Mouse (Mus musculus) left cerebral cortex, adult 2 months (tissue): ENCODE measurements at regions not wholly inside any gene's neighbourhood (a gene's known extent, or its start where the extent isn't known, plus 50 kb on each side); places are given as distances from the start of the nearest gene placed in this dataset.

Experiments used
- DNase-seq, 2 experiments: peaks; one replicate each; pipeline ENCODE4 v3.0.0; 2021 to 2022; ENCODE audit warnings: low spot score in 2 of 2, mixed read lengths in 1 of 2; ENCODE audit errors: extremely low spot score in 1 of 2
- H3K27ac ChIP-seq: fragments of 200-600 bp; 2 replicates; pipeline ENCODE4 v1.8.1; 2022
- H3K4me3 ChIP-seq: fragments of 200-600 bp; 2 replicates; pipeline ENCODE4 v1.8.1; 2022
- CTCF ChIP-seq: fragments of 200-600 bp; IDR thresholded peaks from 2 replicates; pipeline ENCODE4 v1.8.1; 2022; ENCODE audit warnings: antibody characterized with exemption, mild to moderate bottlenecking, moderate library complexity
- intact Hi-C: fragments of 180-260 bp; cut with DNase I; formaldehyde crosslinking; loops from one replicate; pipeline ENCODE4 v1.15.1; 2025

DNA sequence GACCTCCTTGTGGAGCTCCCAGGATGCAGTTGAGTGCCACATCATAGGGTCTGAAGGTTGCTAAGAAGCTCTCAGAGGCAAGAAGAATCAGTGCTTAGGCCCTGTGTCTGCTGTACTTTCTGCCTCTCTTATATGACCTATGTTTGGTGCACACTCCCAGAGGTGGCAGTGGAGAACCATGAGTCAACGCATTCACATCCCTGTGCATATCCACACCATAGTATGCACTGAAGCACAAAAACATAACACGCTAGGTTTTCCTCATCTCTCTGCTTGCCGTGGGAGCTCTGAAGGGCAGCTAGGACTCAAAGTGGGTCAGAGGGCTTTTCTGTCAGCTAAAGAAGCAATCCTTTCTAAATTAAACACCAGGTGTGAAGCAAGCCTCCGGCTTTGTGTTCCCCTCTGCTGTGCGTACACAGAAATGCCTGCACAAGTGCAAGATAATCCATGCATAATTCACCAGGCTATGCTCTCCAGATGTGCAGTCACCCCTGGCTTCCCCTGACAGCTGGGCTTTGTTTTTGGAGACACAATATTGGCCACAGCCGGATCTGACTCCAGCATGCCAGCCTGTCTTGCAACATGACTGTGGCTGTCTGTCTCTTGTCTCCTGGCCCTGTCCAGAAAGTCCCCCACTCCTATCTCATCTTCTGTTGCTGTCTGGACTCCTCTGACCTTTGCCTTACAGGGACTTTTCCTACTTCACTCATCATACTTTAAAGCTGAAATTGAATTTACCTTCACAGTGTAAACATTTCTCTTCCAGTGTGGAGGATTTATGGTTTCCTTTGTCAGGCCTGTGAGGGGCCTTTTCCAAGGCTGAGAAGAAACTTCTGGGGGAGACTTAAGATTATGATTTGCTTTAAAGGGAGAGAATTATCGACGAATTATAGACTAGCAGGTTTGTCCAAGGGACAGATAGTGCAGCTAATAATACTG lies 405.1 kb upstream of the Mctp2 start:
- no peak overlapping the region for H3K27ac ChIP-seq
- DNase-seq, result no peak

DNA sequence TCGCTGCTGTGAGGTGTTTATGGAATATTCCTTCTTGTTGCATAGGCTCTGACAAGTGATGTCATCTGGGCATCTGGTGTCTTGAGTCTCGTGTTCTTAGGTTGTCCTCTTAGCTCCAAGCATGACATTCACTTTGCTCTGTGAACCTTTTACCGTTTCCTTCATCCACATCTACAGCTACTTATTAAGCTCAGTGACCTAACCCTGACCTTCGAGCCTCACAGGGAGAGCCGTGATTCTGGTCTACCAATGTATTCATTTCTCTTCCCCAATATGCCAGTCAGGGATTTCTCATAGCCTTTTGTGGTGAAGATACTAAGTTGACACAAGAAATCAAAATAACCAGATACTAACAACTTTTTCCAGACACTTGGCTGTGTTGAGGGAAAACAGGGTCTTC lies 409.0 kb upstream of the Mctp2 start:
- H3K4me3 ChIP-seq, result no peak overlapping the region
- DNase-seq, result no peak
- TF ChIP-seq CTCF, result no peak
- intact Hi-C loops, result no loop called here
- no peak overlapping the region for H3K27ac ChIP-seq

More for the DNA sequence above, 405.1 kb upstream of the Mctp2 start:
- TF ChIP-seq CTCF, result no peak
- H3K4me3 ChIP-seq, result no peak overlapping the region
- intact Hi-C loops, result no loop called here

DNA sequence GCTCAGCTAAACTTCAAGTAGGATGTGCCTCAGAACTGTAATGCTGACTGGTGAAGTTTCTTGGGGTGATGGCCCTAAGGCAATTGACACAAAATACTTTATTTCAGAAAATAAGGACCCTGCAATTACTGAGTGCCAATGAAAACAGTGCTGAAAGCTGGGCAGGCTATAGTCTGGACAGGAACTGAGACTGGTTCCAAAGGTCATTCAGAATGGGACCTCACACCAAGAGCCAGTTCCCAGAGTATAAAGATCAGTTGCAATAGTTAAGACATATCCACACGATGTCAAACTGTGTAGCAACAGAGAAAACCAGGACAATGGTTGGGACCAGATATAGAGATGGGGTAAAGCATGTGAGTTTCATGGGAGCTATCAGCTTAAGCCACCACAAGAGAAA lies 409.6 kb upstream of the Mctp2 start:
- no peak for DNase-seq
- TF ChIP-seq CTCF, result no peak
- intact Hi-C loops, result no loop called here
- no peak overlapping the region for H3K27ac ChIP-seq
- H3K4me3 ChIP-seq, result no peak overlapping the region

DNA sequence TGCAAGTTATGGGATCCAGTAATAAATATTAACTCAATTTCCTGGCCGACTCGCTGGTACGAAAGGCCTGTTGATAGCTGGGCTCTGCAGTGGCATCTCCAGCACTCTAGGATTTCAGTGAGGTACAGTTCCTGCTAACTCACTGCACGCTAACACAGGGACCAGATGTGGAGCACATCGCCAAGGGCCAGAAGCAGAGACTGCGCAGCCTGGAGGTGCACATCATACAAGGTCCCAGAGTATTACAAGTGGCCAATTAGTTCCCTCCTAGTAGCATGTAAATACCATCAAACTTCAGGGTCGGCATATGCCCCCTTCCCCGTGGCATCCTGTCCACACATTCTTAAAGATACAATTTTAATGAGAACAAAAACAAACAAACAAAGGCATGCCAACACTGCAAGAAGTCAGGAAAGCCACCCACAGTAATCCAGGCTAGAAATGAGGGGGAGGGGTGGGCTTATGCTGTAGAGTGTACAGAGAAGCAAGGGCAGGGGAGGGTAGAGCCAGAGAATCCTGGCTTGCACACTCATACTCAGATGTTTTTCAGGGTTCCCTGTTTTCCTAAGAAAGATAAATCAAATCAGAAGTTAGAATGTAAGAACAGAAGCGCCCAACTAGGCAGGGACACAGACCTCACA lies 419.9 kb upstream of the Mctp2 start:
- intact Hi-C loops, result no loop called here
- Histone ChIP-seq H3K27ac (no peak overlapping the region), H3K4me3 (no peak overlapping the region)
- no peak for TF ChIP-seq CTCF
- no peak for DNase-seq

DNA sequence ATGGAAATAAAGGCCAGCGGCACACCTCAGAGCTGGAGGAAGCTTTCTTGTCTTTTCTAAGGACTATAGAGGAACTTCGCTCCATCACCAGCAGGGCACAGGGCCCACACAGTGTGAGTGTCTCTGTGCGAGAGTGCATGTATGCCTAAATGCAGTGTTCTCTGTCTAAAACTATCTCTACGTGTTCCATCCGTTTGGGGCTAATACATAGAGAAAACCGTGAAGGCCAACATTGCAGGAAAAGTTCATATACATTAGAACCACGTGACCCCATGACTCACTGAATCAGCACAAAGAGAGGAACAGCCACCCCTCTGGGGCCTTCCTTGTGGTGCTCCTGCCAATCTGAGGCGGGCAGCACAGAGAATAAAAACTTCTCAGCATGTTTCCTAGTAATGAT lies 431.4 kb upstream of the Mctp2 start:
- intact Hi-C loops, result no loop called here
- no peak for DNase-seq
- TF ChIP-seq CTCF, result no peak
- no peak overlapping the region for H3K27ac ChIP-seq
- no peak overlapping the region for H3K4me3 ChIP-seq

DNA sequence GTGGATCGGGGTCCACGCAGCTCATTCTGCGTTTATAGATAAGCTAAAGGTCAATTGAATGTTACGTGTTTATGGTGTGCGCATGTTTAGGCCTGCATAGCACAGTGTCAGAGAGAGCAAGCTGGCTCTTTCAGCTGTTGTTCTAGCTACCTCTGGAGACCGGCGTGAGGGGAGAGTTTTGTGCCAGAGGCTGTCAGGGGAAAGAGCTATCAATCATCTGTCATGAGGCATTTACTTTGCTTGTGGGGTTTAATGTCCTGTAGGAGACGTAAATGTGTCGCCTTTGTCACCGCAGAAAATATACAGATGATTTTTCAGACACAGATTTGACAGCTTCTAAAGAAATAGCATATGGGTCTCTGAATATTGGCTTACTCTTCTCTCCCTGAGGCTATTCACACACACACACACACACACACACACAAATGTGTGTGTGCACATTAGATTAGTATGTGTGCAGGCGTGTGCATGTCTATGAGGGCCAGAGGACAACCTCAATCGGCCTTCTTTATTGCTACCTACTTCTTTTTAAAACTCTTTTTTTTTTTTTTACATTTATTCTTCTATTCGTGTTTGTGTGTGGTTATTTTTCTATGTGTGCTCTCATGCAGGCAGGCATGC lies 432.0 kb upstream of the Mctp2 start:
- intact Hi-C loops, result no loop called here
- DNase-seq, result no peak
- Histone ChIP-seq H3K27ac (no peak overlapping the region), H3K4me3 (no peak overlapping the region)
- no peak for TF ChIP-seq CTCF

DNA sequence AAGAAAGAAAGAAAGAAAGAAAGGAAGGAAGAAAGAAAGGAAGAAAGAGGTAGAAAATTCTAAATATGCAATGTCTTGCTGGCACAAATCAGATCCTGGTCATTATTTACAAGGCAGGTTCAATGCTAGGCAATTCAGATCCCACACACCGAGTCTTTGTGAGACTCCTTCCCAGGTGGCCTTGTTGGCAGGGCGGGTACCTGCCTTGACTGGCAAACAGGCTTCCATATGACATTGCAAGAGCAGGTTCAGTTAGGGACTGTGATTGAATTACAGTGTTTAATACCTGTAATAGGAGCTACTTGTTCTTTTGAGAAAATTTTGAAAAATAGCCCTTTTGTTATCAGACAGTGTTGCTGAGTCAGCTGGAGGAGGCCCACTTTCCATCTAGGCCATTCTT lies 436.0 kb upstream of the Mctp2 start:
- Histone ChIP-seq H3K27ac (no peak overlapping the region), H3K4me3 (no peak overlapping the region)
- intact Hi-C loops, result no loop called here
- no peak for DNase-seq
- TF ChIP-seq CTCF, result no peak

DNA sequence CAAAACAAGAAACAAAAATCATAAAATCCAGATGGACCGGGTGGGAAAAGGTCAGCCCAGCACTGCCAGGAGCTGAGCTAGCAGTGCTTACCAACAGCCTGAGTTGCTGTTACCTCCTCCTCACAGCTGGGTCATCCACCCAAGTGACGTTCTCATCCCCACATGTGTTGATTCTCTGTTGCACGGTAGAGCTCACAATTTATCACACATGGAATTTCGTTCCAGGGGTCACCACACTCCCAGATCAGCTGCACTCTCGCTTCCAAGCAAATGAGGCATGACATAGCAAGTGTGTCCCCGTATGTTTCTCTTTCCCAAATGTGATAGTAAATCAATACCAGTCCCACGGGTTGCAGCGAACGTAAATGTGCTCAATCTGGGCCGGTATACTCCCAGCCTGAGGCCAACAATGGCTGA lies 445.1 kb upstream of the Mctp2 start:
- no peak for DNase-seq
- Histone ChIP-seq H3K27ac (no peak overlapping the region), H3K4me3 (no peak overlapping the region)
- intact Hi-C loops, result no loop called here
- no peak for TF ChIP-seq CTCF

DNA sequence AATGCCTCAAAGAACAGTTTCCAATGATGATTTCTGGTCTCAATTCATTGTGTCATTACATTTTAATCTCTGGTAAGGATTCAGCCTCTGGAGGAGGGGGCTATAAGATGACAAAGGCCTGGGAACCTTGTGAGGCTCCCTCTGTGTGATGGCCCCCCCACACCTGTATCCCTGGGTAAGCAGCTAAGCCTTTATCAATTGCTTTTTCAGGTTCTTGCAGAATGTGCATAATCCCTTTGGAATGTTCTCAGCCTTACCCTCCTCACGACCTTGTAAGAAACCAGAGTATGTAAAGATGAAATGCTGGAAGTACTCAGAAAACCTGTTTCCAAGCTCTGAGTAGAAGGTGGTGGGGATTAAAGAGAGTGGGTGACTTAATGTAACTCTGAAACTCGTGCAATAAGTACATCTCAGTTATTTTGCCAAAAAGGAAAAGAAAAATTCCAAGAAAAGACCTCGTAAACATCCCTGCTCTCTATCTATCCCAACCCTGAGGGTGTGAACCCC lies 446.7 kb upstream of the Mctp2 start:
- H3K4me3 ChIP-seq, result no peak overlapping the region
- TF ChIP-seq CTCF, result no peak
- intact Hi-C loops, result no loop called here
- H3K27ac ChIP-seq, result no peak overlapping the region
- no peak for DNase-seq

DNA sequence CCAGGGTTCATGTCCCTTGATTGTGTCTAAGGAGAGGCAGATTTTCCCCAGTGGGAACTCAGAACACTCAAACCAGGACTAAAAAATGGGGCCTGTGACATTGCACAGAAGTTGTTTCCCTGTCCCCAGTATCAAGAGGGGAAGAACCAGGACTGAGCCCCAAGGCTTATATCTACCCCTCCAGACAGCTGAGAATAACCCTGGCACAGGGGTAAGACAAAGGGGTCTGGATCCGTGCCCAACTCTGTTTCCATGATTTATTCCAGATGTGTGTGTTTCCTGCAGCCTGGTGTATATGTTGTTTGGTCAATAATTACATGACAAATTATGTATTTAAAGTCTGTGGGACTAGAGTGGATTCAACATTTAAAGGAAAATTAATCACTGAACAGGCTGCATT lies 456.3 kb upstream of the Mctp2 start:
- H3K4me3 ChIP-seq, result no peak overlapping the region
- no peak overlapping the region for H3K27ac ChIP-seq
- DNase-seq, result no peak
- no peak for TF ChIP-seq CTCF
- intact Hi-C loops, result no loop called here

DNA sequence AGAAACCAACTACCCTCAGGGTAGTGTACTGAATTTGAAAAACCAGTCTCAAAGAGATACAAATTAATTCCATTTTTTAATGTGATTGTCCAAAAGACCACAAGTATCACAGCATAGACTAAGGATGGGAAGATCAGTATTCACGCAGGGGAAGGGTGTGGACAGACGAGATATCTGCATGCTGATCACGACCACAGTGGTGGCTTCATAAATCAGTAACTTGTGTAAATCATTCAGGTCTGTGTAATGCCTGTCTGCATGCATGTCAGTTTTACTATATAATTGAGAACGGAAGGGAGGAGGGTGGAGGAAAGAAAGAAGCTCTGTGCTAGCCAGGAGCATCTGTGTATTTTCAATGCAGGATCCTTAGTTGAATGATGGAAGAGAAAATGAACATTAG lies 462.3 kb upstream of the Mctp2 start:
- Histone ChIP-seq H3K4me3 (no peak overlapping the region), H3K27ac (no peak overlapping the region)
- no peak for TF ChIP-seq CTCF
- intact Hi-C loops, result no loop called here
- no peak for DNase-seq
